ENCODE assay signal across 9 mouse cellular contexts in the genomic region with DNA sequence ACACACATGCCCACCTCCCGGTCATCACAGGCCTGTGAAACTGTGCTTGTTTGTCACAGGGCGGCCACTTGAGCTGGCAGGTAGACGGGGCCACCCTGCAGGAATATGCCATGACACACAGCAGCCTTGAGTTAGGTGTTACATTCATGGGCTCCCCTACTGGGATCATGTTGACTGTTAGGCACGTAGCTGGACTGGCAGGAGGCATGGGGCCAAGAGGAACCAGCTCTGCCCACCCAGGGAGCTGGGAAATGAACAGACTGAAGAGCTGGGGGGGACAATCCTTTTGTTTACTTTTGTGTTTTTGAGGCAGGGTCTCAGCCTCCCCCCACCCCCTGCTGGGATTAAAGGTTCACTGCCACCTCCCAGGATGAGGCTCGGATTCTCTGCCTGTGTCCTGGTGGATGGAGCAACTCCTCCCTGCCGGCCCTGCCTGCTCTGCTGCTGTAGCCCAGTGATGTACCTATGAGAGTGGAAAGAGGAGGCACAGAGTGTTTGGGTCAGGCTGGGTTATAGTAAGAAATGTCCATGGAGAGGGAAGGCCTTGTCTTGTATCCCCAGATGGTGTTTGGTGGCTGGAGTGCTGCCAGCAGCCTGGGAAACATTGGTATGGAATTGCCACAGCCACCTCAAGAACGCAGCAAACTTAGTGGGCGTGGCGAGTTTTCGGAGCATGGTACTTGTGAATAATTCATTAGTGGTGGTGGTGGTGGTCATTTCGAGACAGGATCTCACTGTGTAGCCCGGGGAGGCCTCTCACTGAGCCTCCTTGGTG. TPM values are rescaled to one million over a fixed set of nuclear protein-coding genes. Genes with fewer than 3 reads are reported as not detected.
A peak's percentile ranks its signal among the peaks of the same experiment; 100 is the strongest.
DNase-seq lines count a peak whose midpoint lies in the region; ATAC-seq and TF ChIP-seq lines count a peak whose summit lies in the region.
"Had no signal": no experiment of that assay in that cellular context is flagged by ENCODE, and none has a peak within 500 bp of the region (broad histone marks: within the 10 kb centered on the region; RNA-seq: fewer than 3 reads in every experiment).

No protein-coding gene starts in this region.

- peak; percentile 45 for DNase-seq in lung, embryonic 14.5 days
- no peak for DNase-seq in lung, adult 18-20 months
- peak; percentile 72 to 76 for DNase-seq in cerebellum, postnatal 10 days
- DNase-seq in hindbrain, embryonic 14.5 days (ENCODE audit: low spot score) = no peak
- peak; percentile 49 for DNase-seq in midbrain, postnatal 0 days (ENCODE audit: low spot score)
- DNase-seq in adrenal gland, postnatal 14 days = no peak
- no peak for DNase-seq in frontal cortex, postnatal 14 days (ENCODE audit: low spot score in 2 of 2)
- DNase-seq in urinary bladder, adult 2 months (ENCODE audit: low spot score) = no peak

- peak overlapping the region; percentile 73 for H3K4me3 ChIP-seq in lung, embryonic 14.5 days (ENCODE audit: low read depth, low read length)
- peak overlapping the region; percentile 86 for H3K4me3 ChIP-seq in hindbrain, embryonic 14.5 days (replicated peaks; ENCODE audit: low read length)
- peak overlapping the region; percentile 71 for H3K4me3 ChIP-seq in midbrain, postnatal 0 days (ENCODE audit: low read depth, low read length)

- H3K27ac ChIP-seq in lung, embryonic 14.5 days (ENCODE audit: low read depth) = no peak overlapping the region
- peak overlapping the region; percentile 66 for H3K27ac ChIP-seq in hindbrain, embryonic 14.5 days
- H3K27ac ChIP-seq in midbrain, postnatal 0 days (ENCODE audit: low read depth, low read length) = peak overlapping the region; percentile 57
- H3K27ac ChIP-seq: macrophage had no signal

- H3K27me3 ChIP-seq in lung, embryonic 14.5 days (ENCODE audit: insufficient read depth, low read length) = no peaks in the 10 kb centered on the region
- no peaks in the 10 kb centered on the region for H3K27me3 ChIP-seq in hindbrain, embryonic 14.5 days (ENCODE audit: control insufficient read depth, insufficient read depth, low read length)
- H3K27me3 ChIP-seq in midbrain, postnatal 0 days (ENCODE audit: insufficient read depth, low read length) = no peaks in the 10 kb centered on the region

- TF ChIP-seq CTCF in lung, embryonic 14.5 days (IDR thresholded peaks at IDR 0.05; ENCODE audit: low read depth) = no peak
- TF ChIP-seq CTCF in midbrain, postnatal 0 days (IDR thresholded peaks at IDR 0.05) = no peak

- H3K9me3 ChIP-seq in lung, embryonic 14.5 days (ENCODE audit: low read depth, low read length) = no peaks in the 10 kb centered on the region
- no peaks in the 10 kb centered on the region for H3K9me3 ChIP-seq in hindbrain, embryonic 14.5 days (ENCODE audit: control insufficient read depth, low read length)
- H3K9me3 ChIP-seq in midbrain, postnatal 0 days (ENCODE audit: low read length) = no peaks in the 10 kb centered on the region

- 61% methylated on average over 12 of the region's 12 CpGs for WGBS in lung, embryonic 14.5 days
- 29% methylated on average over 12 of the region's 12 CpGs for WGBS in hindbrain, embryonic 14.5 days
- WGBS in midbrain, postnatal 0 days = 27% methylated on average over 12 of the region's 12 CpGs

- peaks cover 11% of the 10 kb centered on the region; the same call in 1 of the 2 replicates for H3K4me1 ChIP-seq in lung, embryonic 14.5 days (ENCODE audit: insufficient read depth)
- peaks cover 28% of the 10 kb centered on the region for H3K4me1 ChIP-seq in hindbrain, embryonic 14.5 days (replicated peaks; ENCODE audit: control insufficient read depth, insufficient read depth, low read length)
- no peaks in the 10 kb centered on the region; the same call in 1 of the 2 replicates for H3K4me1 ChIP-seq in midbrain, postnatal 0 days (ENCODE audit: insufficient read depth, low read length)

- H3K4me2 ChIP-seq in lung, embryonic 14.5 days = peak overlapping the region; percentile 99
- H3K4me2 ChIP-seq in hindbrain, embryonic 14.5 days (replicated peaks) = peak overlapping the region; percentile 93
- H3K4me2 ChIP-seq in midbrain, postnatal 0 days (ENCODE audit: low read depth, low read length, poor library complexity, severe bottlenecking) = peak overlapping the region; percentile 63

- H3K36me3 ChIP-seq in lung, embryonic 14.5 days (ENCODE audit: insufficient read depth) = peaks cover 31% of the 10 kb centered on the region
- peaks cover 14% of the 10 kb centered on the region for H3K36me3 ChIP-seq in hindbrain, embryonic 14.5 days (replicated peaks; ENCODE audit: control insufficient read depth, insufficient read depth)
- peaks cover 20% of the 10 kb centered on the region for H3K36me3 ChIP-seq in midbrain, postnatal 0 days (ENCODE audit: insufficient read depth, low read length)

- no peak overlapping the region for H3K9ac ChIP-seq in lung, embryonic 14.5 days
- peak overlapping the region; percentile 87 for H3K9ac ChIP-seq in hindbrain, embryonic 14.5 days
- peak overlapping the region; percentile 91 for H3K9ac ChIP-seq in midbrain, postnatal 0 days (replicated peaks; ENCODE audit: low read length, poor library complexity, severe bottlenecking)

- ATAC-seq in lung, embryonic 14.5 days (ENCODE audit: insufficient read depth) = no peak
- 0 out of 2 replicates have a peak, but pooled peaks have one; percentile 1 for ATAC-seq in hindbrain, embryonic 14.5 days (ENCODE audit: low FRiP score)
- no peak for ATAC-seq in midbrain, postnatal 0 days (ENCODE audit: low FRiP score)

RNA-seq across cellular contexts. Expression of a gene that starts 2.5 kb away (rescaled TPM):
- polyA plus RNA-seq in lung, embryonic 14.5 days (2014; fragmentation: Nextera tagmentation; extraction: Ambion mirVana) = 17.9 and 21.9 TPM in 2 replicates
- polyA plus RNA-seq in hindbrain, embryonic 14.5 days (2014; fragmentation: Nextera tagmentation; extraction: Ambion mirVana) = 105 and 121 TPM in 2 replicates
- total RNA-seq in midbrain, postnatal 0 days (2014; rRNA removed) = 350 and 364 TPM in 2 replicates
- polyA plus RNA-seq in midbrain, postnatal 0 days (2015; fragmentation: Nextera tagmentation; extraction: Ambion mirVana) = 171 and 181 TPM in 2 replicates
- total RNA-seq in adrenal gland, postnatal 14 days (2021) = 4.4 and 6.2 TPM in 2 replicates
- polyA plus RNA-seq in urinary bladder, adult 2 months (2012; rRNA removed) = 2.4 and 3.8 TPM in 2 replicates

RNA-seq across cellular contexts. Expression of a gene that starts 10.3 kb away (rescaled TPM):
- 799 and 855 TPM in 2 replicates for polyA plus RNA-seq in lung, embryonic 14.5 days (2014; fragmentation: Nextera tagmentation; extraction: Ambion mirVana)
- 117 and 157 TPM in 2 replicates for polyA plus RNA-seq in hindbrain, embryonic 14.5 days (2014; fragmentation: Nextera tagmentation; extraction: Ambion mirVana)
- 35.4 and 46.2 TPM in 2 replicates for total RNA-seq in midbrain, postnatal 0 days (2014; rRNA removed)
- 69.7 and 76.8 TPM in 2 replicates for polyA plus RNA-seq in midbrain, postnatal 0 days (2015; fragmentation: Nextera tagmentation; extraction: Ambion mirVana)
- 554 and 561 TPM in 2 replicates for total RNA-seq in adrenal gland, postnatal 14 days (2021)
- polyA plus RNA-seq in urinary bladder, adult 2 months (2012; rRNA removed) = 979 and 1,151 TPM in 2 replicates

RNA-seq across cellular contexts. Expression of a gene that starts 16.7 kb away (rescaled TPM):
- polyA plus RNA-seq in lung, embryonic 14.5 days (2014; fragmentation: Nextera tagmentation; extraction: Ambion mirVana) = 43.5 and 43.9 TPM in 2 replicates
- 3.7 and 5.5 TPM in 2 replicates for polyA plus RNA-seq in hindbrain, embryonic 14.5 days (2014; fragmentation: Nextera tagmentation; extraction: Ambion mirVana)
- total RNA-seq in midbrain, postnatal 0 days (2014; rRNA removed) = 4.2 and 4.5 TPM in 2 replicates
- polyA plus RNA-seq in midbrain, postnatal 0 days (2015; fragmentation: Nextera tagmentation; extraction: Ambion mirVana) = 4.0 and 4.7 TPM in 2 replicates
- total RNA-seq in adrenal gland, postnatal 14 days (2021) = 6.6 and 15.2 TPM in 2 replicates
- 34.6 and 35.1 TPM in 2 replicates for polyA plus RNA-seq in urinary bladder, adult 2 months (2012; rRNA removed)

RNA-seq across cellular contexts. Expression of a gene that starts 16.8 kb away (rescaled TPM):
- polyA plus RNA-seq in lung, embryonic 14.5 days (2014; fragmentation: Nextera tagmentation; extraction: Ambion mirVana) = 0.18 and 0.70 TPM in 2 replicates
- 0.16 TPM in 1 of 2 replicates, not detected in the other for polyA plus RNA-seq in hindbrain, embryonic 14.5 days (2014; fragmentation: Nextera tagmentation; extraction: Ambion mirVana)
- total RNA-seq in midbrain, postnatal 0 days (2014; rRNA removed) = 1.7 TPM in 1 of 2 replicates, not detected in the other
- 0.17 TPM in 1 of 2 replicates, not detected in the other for polyA plus RNA-seq in midbrain, postnatal 0 days (2015; fragmentation: Nextera tagmentation; extraction: Ambion mirVana)
- not detected in 2 replicates for total RNA-seq in adrenal gland, postnatal 14 days (2021)
- 0.04 and 0.06 TPM in 2 replicates for polyA plus RNA-seq in urinary bladder, adult 2 months (2012; rRNA removed)
- polyA plus RNA-seq: macrophage had no signal

RNA-seq across cellular contexts. Expression of a gene that starts 18.5 kb away (rescaled TPM):
- 52.8 and 57.4 TPM in 2 replicates for polyA plus RNA-seq in lung, embryonic 14.5 days (2014; fragmentation: Nextera tagmentation; extraction: Ambion mirVana)
- polyA plus RNA-seq in hindbrain, embryonic 14.5 days (2014; fragmentation: Nextera tagmentation; extraction: Ambion mirVana) = 57.7 and 59.2 TPM in 2 replicates
- total RNA-seq in midbrain, postnatal 0 days (2014; rRNA removed) = 8.1 and 17.1 TPM in 2 replicates
- polyA plus RNA-seq in midbrain, postnatal 0 days (2015; fragmentation: Nextera tagmentation; extraction: Ambion mirVana) = 64.0 and 69.5 TPM in 2 replicates
- total RNA-seq in adrenal gland, postnatal 14 days (2021) = 37.0 and 44.4 TPM in 2 replicates
- polyA plus RNA-seq in urinary bladder, adult 2 months (2012; rRNA removed) = 26.5 and 30.7 TPM in 2 replicates

Comparison
In these comparisons a context has a peak if more than half of its experiments do, and no peak if none do; other contexts are left out.
1. DNase-seq: peak in lung, embryonic 14.5 days (single experiment), cerebellum, postnatal 10 days (2 of 2) and midbrain, postnatal 0 days (single experiment); none in lung, adult 18-20 months (0 of 2), hindbrain, embryonic 14.5 days (single experiment), adrenal gland, postnatal 14 days (single experiment), frontal cortex, postnatal 14 days (0 of 2) and urinary bladder, adult 2 months (single experiment).
2. Peak in every context shown above with its lines, with median percentiles within 50 percentile points of each other: H3K4me2 ChIP-seq and H3K4me3 ChIP-seq.